In genomic region chr6:88639372-88639920, GRCm38 (mm10) we compare ENCODE assay signal across 10 mouse cellular contexts. TPM values are rescaled to one million over a fixed set of nuclear protein-coding genes. Genes with fewer than 3 reads are reported as not detected.
DNase-seq lines count a peak whose midpoint lies in the region; ATAC-seq lines count a peak whose summit lies in the region.
"Had no signal": no experiment of that assay in that cellular context is flagged by ENCODE, and none has a peak within 500 bp of the region (broad histone marks: within the 10 kb centered on the region; RNA-seq: fewer than 3 reads in every experiment).

No protein-coding gene starts in this region.

- 0 out of 2 replicates have a peak overlapping the region, but pooled peaks have one; percentile 23 for H3K4me3 ChIP-seq in hindbrain, embryonic 10.5 days
- H3K4me3 ChIP-seq in hindbrain, embryonic 11.5 days (ENCODE audit: low read depth, low read length) = no peak overlapping the region
- no peak overlapping the region for H3K4me3 ChIP-seq in embryonic facial prominence, embryonic 13.5 days
- no peak overlapping the region for H3K4me3 ChIP-seq in liver, embryonic 15.5 days (replicated peaks)

- peaks cover 22% of the 10 kb centered on the region for H3K4me1 ChIP-seq in hindbrain, embryonic 10.5 days (replicated peaks)
- H3K4me1 ChIP-seq in hindbrain, embryonic 11.5 days (replicated peaks; ENCODE audit: control insufficient read depth, insufficient read depth, low read length) = no peaks in the 10 kb centered on the region
- H3K4me1 ChIP-seq in embryonic facial prominence, embryonic 13.5 days = peaks cover 11% of the 10 kb centered on the region; the same call in 1 of the 2 replicates
- peaks cover 66% of the 10 kb centered on the region for H3K4me1 ChIP-seq in liver, embryonic 15.5 days (replicated peaks)

- H3K36me3 ChIP-seq in hindbrain, embryonic 10.5 days = no peaks in the 10 kb centered on the region
- H3K36me3 ChIP-seq in hindbrain, embryonic 11.5 days (ENCODE audit: control insufficient read depth, insufficient read depth, low read length) = no peaks in the 10 kb centered on the region
- H3K36me3 ChIP-seq in embryonic facial prominence, embryonic 13.5 days = no peaks in the 10 kb centered on the region
- H3K36me3 ChIP-seq in liver, embryonic 15.5 days (replicated peaks) = no peaks in the 10 kb centered on the region

- no peak overlapping the region for H3K9ac ChIP-seq in hindbrain, embryonic 11.5 days (ENCODE audit: low read depth, low read length)
- H3K9ac ChIP-seq in embryonic facial prominence, embryonic 13.5 days = no peak overlapping the region
- no peak overlapping the region for H3K9ac ChIP-seq in liver, embryonic 15.5 days

- no peak for ATAC-seq in hindbrain, embryonic 11.5 days (ENCODE audit: low FRiP score)
- ATAC-seq in embryonic facial prominence, embryonic 13.5 days (ENCODE audit: insufficient number of reproducible peaks, insufficient read depth, low FRiP score, low TSS enrichment, low read depth) = no peak
- no peak for ATAC-seq in liver, embryonic 15.5 days (ENCODE audit: insufficient read depth)
- ATAC-seq: inflammation-experienced regulatory T-cells, adult 6 months had no signal

- H3K9me3 ChIP-seq in hindbrain, embryonic 10.5 days = peaks cover 10% of the 10 kb centered on the region; the same call in 1 of the 2 replicates
- H3K9me3 ChIP-seq in hindbrain, embryonic 11.5 days (ENCODE audit: control insufficient read depth, low read length) = no peaks in the 10 kb centered on the region
- peaks cover 10% of the 10 kb centered on the region; the same call in 1 of the 2 replicates for H3K9me3 ChIP-seq in embryonic facial prominence, embryonic 13.5 days
- H3K9me3 ChIP-seq in liver, embryonic 15.5 days (replicated peaks) = 0 out of 2 replicates have a peak, but pooled peaks cover 8% of the 10 kb centered on the region

- no peak for DNase-seq in hindbrain, embryonic 10.5 days (ENCODE audit: low spot score)
- DNase-seq in hindbrain, embryonic 11.5 days (ENCODE audit: low spot score) = no peak
- peak; percentile 6 for DNase-seq in Muller cell, postnatal 12 days (ENCODE audit: inconsistent ontology term)
- no peak for DNase-seq in left cerebral cortex, adult 11 months (ENCODE audit: low spot score)
- DNase-seq in cerebellum, postnatal 36 days = no peak
- DNase-seq: spleen, adult 18-20 months; thymus, adult 18-20 months had no signal

- H3K27me3 ChIP-seq in hindbrain, embryonic 10.5 days (ENCODE audit: insufficient read depth, poor library complexity, severe bottlenecking) = peaks cover 4% of the 10 kb centered on the region; the same call in 1 of the 2 replicates
- no peaks in the 10 kb centered on the region for H3K27me3 ChIP-seq in hindbrain, embryonic 11.5 days (ENCODE audit: control insufficient read depth, insufficient read depth, low read length)
- no peaks in the 10 kb centered on the region for H3K27me3 ChIP-seq in embryonic facial prominence, embryonic 13.5 days
- no peaks in the 10 kb centered on the region for H3K27me3 ChIP-seq in liver, embryonic 15.5 days

- no peak overlapping the region for H3K4me2 ChIP-seq in hindbrain, embryonic 11.5 days (replicated peaks; ENCODE audit: low read depth, low read length)
- peak overlapping the region; percentile 32; the same call in 1 of the 2 replicates for H3K4me2 ChIP-seq in embryonic facial prominence, embryonic 13.5 days
- H3K4me2 ChIP-seq in liver, embryonic 15.5 days = 0 out of 2 replicates have a peak overlapping the region, but pooled peaks have one; percentile 52

- H3K27ac ChIP-seq in hindbrain, embryonic 10.5 days = no peak overlapping the region
- no peak overlapping the region for H3K27ac ChIP-seq in hindbrain, embryonic 11.5 days (ENCODE audit: low read depth, low read length)
- H3K27ac ChIP-seq in embryonic facial prominence, embryonic 13.5 days = no peak overlapping the region
- peak overlapping the region; percentile 57; the same call in 1 of the 2 replicates for H3K27ac ChIP-seq in liver, embryonic 15.5 days (replicated peaks)

- 24% methylated on average over 6 of the region's 6 CpGs for WGBS in hindbrain, embryonic 10.5 days
- WGBS in hindbrain, embryonic 11.5 days = 26% methylated on average over 6 of the region's 6 CpGs
- WGBS in embryonic facial prominence, embryonic 13.5 days = 27% methylated on average over 6 of the region's 6 CpGs
- WGBS in liver, embryonic 15.5 days (ENCODE audit: insufficient replicate concordance) = 34% methylated on average over 6 of the region's 6 CpGs

RNA-seq across cellular contexts. Expression of gene Kbtbd12, which starts 1.7 kb away (rescaled TPM):
- not detected in 2 replicates for polyA plus RNA-seq in hindbrain, embryonic 10.5 days (2016; fragmentation: Nextera tagmentation; extraction: Ambion mirVana)
- not detected in 2 replicates for polyA plus RNA-seq in hindbrain, embryonic 11.5 days (2014; fragmentation: Nextera tagmentation; extraction: Ambion mirVana)
- polyA plus RNA-seq in embryonic facial prominence, embryonic 13.5 days (2015; fragmentation: Nextera tagmentation; extraction: Ambion mirVana) = 0.21 and 0.23 TPM in 2 replicates
- polyA plus RNA-seq in liver, embryonic 15.5 days (2015; fragmentation: Nextera tagmentation; extraction: Ambion mirVana) = 0.82 and 1.5 TPM in 2 replicates
- polyA plus RNA-seq: inflammation-experienced regulatory T-cells, adult 6 months had no signal
